Mouse (Mus musculus) kidney, adult 2 months (tissue): ENCODE measurements around the gene Pyurf.

Experiments
- CTCF ChIP-seq: fragments of 200-500 bp; conservative IDR thresholded peaks from 2 replicates; pipeline ENCODE4 v1.5.1; 2011; ENCODE audit warnings: low read depth, mild to moderate bottlenecking, control low read depth, low read length, moderate library complexity, mixed read lengths; ENCODE audit not compliant: insufficient read depth, insufficient read length
- POLR2A ChIP-seq: fragments of 200-500 bp; IDR thresholded peaks from one replicate; pipeline ENCODE4 v1.6.1; 2011; ENCODE audit warnings: low read depth, low read length, control low read depth

- no peak for TF ChIP-seq POLR2A
- TF ChIP-seq CTCF, result no peak
Observed at GRCm38 (mm10) chr6:57701686-57702085, 9.8 kb upstream of the Pyurf start.
